Mouse (Mus musculus) T-helper 2 cell (primary cell): ENCODE results near the gene Gm44973.
"Not testable (repeated sequence)": the region's sequence is repeated elsewhere in the genome, so short reads cannot be mapped to it uniquely, and the experiment has no call there.

ENCODE experiments used
- in situ Hi-C: fragments of 300-600 bp; cut with MboI, MseI; formaldehyde crosslinking; loops from one replicate; pipeline ENCODE4 v1.15.1; 2025; ENCODE audit warnings: high pct_unique_total_duplicates

Gene Gm44973

DNA sequence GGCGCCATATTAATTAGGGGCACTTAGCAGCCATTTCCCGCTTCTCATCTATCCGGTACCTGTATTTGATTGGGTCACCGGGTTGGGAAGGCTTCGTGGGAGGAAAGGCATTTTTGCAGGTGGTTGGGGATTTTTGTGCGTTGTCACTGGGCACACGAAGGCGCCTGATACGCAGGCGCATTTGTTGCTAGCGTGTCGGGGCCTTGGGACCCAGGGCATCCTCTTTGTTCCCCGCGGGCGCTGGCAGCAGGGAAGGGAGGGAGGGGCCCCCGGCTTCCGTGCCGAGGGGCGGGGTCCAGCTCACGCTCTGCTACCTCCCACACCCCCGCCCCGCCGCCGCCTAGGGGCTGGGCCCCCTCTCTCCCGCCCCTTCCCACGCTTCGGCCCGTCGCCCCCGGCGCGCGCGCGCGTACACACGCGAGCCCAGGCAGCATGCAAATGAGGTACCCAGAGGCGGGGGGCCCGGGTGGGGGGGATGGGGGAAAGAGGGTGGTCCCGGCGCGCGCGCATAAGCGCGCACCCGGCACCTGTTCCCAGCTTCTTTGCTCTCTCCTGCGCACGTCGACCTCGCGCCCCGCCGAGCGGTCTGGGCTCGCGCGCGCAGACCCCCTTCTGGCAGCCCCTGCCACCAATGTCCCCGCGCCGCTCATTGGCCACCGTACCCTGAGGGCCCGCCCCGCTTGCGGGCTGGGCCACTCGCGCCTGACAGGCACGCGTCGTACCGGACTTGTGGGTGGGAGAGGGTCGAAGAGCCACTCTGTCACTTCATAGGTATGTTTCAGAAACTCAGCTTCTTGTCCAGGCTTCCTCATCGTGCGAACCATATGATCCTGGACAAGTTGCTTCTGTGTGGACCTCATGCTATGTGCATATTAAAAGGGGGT lies at the start of gene Gm44973:
TSS of gene Gm44973 (plus strand) at position 379 of the 884 bp plus-strand sequence.
- in situ Hi-C loops, result loop anchor here (5.0 kb wide), 1 partner anchor 37 kb away; the partner anchor contains the start of gene Zfp580

DNA sequence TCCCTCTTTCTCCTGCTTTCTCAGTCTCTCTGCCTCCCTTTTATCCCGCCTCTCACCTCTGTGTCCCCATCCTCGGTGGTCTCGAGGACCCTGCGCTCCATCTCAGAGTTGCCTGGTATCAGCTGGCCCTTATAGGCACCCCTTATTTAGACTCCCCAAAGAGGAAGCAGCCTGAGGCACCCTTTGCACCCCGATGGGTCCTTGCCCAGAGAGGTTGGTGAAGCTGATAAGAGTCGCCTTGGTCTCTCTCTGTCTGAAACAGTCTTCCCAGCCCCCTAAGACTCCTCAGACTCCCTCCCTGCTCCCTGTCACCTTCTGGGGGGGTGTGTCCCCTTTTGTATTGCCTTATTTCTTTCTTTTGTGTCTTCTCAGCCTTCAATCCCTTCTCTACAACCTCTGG lies 44.2 kb upstream of the Gm44973 start, which contains the start of gene Sbk3:
TSS of gene Sbk3 (minus strand) at position 101 of the 400 bp plus-strand sequence.
- in situ Hi-C loops, result no loop called here

- in situ Hi-C loops, result no loop called here
These were observed 43.6 kb upstream of the Gm44973 start for GRCm38 (mm10) chr7:4971710-4972109.

DNA sequence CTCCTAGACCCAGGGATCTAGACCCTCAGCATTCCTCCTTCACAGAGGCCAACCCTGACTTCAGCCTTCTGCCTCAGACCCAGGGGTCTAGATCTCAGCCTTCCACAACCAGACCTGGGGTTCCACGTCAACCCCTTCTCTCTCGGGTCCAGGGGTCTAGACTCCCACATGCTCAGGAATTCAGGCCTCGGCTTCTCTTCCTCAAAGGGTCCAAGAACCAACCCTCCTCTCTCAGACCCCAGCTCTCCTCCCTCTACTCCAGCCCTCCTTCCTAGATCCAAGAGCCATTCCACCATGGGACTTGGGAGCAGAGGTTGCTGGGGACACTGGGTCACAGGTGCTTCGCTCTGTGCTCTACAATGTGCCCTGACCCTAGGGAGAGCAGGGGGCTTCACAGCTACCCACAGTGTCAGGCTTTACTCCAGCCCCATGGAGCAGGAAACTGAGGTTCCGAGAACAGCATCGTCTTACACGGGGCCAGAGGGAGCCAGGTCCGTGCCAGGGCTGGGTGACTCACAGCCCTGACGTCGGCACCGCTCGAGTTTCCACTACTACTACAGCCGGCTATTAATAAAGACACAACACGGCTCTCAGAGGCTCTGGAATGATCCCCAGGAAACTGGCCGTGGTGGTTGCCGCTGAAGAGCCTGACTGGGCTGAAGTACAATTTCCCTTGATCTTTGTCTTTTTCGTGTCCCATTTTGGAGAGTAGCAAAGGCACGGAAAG lies 42.8 kb upstream of the Gm44973 start:
- in situ Hi-C loops, result no loop called here

DNA sequence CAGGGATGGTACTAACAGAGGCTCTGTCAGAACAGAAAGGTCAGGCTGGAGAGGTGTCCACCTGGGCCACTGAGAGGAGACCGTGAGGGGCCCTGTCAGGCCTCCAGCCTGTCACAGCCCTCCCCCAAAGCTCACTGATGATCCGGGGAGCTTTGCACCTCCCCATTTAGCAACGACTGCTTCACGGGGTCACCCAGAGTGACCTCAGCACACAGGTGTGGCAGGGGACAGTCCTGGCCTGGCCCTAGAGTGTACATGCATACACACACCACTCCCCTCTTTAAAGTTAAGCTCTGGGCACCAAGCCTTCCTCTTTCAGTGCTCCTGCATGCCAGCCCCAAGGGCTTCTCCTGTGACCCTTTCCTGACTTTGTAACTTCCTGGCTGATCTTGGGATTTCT lies 39.8 kb upstream of the Gm44973 start:
- in situ Hi-C loops, result no loop called here

- in situ Hi-C loops, result no loop called here
These were observed 38.5 kb upstream of the Gm44973 start for GRCm38 (mm10) chr7:4976832-4977231.

DNA sequence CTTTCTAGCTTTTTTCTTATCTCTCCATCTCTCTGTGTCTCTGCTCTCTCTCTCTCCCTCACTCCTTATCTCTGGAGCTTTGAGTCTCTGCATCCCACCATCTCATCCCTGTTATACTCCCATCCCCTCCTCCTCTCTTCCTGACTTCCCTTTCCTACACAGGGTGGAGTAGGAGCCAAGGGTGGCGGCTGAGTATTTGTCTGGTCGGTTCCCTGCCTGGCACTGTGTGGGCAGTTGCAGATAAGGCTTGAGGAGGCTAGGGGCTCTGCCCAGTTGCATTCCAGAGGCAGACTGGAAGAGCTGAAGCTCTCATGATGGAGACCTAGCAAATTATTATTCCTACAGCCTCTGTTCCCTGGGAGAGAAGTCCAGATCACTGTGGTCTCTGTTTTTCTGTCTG lies 27.0 kb upstream of the Gm44973 start:
- in situ Hi-C loops, result no loop called here

DNA sequence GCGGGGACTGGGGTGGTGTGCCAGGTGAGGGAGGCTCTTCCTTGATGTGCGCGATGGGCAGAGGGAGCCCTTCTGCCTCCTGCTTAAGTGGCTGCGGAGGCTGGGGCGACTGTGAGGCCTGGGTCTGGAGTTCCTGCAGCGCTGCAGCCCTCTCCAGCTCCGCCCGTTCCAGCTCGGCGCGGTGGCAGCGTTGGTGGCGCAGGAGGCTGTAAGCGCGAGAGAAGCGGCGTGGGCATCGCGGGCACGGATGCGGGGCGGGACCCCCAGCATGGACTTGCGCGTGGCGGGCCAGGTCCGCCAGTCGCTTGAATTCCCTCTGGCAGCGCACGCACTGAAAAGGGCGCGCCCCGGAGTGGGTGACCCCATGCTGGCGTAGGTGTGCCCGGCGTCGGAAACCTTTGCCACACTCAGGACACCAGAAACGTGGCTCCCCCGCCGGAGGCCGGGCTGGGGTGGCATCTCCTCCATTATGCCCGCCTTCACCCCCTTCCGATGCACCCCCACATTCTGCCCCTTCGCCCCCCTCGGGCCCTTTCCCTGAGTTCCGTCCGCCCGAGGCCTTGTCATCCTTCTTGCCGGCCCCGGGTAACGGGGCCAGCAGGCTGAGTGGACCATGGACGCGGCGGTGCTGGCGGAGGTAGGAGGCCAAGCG lies 21.8 kb upstream of the Gm44973 start:
- in situ Hi-C loops, result loop anchor here (10.0 kb wide), 1 partner anchor 461 kb away; the partner anchor contains the start of gene Vmn1r59

DNA sequence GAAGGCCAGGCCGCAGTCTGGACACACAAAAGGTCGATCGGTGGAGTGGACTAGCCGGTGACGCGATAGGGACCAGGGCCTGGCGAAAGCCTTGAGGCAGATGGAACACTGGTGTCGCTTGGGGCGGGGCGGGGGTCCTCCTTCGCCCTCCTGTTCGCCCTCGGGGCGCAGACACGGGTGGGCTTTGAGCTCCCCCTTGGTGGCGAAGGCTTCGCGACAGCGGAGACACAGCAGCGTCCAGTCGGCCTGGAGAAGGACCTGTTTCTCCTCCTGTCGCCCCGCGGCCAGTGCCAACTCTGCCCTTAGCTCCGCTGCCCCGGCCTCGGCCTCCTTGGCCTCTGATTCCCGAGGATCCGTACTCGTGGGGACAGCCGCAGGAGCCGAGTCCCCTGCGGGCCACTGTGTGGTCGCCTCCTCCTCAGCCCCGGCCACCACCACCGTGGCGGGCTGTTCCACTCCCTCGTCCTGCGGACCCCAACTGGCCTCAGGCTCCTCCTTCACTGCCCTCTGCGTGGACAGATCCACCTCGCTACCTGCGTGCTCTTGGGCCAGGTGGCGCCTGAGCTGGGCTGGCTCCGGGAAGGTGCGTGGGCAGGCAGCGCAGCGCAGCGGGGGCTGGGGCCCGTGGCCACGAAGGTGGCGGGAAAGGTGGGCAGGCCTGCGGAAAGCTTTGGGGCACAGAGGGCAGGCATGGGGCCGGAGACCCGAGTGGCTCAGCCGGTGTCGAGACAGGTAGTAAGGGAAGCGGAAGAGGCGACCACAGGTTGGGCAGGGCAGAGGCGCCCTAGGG lies 21.1 kb upstream of the Gm44973 start:
- in situ Hi-C loops, result loop anchor here (10.0 kb wide), 1 partner anchor 461 kb away; the partner anchor contains the start of gene Vmn1r59

DNA sequence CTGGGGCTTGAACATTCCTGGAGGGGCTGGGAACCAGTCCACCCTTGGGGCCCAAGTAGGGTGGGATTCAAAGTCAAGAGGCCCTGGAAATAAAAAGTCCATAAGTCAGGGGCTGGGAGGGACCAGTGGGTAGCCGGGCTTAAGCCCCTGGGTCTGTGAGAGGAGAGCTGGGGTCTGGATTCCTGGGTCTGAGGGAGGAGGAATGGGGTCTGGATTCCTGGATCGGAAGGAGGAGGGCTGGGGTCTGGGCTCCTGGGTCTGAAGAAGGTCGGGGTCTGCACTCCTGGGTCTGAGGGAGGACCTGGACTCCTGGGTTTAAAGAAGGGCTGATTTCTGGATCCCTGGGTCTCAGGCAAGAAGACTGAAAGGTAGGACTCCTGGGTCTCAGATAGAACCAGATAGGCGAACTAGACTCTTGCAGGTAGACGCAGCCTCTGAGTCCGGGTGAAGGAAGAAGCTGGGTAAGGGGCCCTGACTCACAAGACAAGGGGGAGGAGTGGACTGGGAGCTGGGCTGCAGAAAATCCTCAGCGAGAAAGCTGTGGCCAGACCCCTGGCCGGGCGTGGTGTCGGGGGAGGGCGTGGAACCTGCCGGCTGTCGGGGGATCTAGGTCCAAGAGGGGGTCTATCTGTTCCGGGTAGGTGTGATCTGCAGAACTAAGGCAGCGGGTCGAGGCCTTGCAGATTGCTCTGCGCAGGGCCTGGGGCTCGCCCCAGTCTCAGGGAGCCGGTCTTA lies 19.9 kb upstream of the Gm44973 start:
- in situ Hi-C loops, result loop anchor here (10.0 kb wide), 1 partner anchor 459 kb away; the partner anchor contains the start of gene Vmn1r59

DNA sequence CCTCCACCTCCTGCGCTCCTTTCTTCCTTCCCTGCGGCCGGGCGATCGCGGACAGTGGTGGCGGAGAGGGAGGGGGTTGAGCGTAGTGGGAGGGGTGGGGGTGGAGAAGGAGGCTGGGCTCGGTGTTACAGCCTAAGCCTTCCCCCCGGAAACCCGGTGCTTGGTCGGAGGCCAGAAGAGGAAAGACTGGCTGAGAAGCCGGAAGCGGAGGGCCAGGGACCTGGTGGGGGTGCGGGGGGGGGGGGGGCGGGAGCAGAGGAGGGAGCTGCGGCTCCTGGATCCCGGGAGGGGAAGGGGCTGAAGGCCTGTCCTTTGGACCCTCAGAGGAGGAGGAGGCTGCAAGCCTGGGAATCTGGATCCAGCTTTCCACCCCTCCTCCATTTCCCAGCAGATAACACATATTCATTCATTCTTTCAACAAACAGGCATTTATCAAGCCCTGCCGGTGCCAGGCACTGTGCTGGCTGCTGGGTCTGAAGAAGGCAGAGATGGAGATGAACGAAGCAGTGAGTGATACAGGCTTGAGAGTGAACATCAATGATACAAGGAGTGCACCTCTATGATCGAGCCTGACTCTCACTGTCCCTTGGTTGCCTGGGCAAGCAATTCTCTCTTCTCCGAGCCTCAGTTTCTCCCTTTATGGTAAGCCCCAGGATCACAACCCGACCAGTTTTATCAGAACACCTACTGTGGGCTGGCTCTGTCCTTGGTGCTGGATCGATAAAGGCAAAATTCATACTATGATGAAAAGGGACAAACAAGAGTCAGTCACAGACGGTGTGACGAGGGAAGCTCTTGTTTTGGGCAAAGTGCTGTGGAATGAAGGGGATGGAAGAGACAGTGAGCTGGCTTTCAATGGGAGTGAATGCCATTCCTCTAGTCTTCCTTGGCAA lies 19.0 kb upstream of the Gm44973 start, which contains the start of gene Zfp579:
TSS of gene Zfp579 (minus strand) at position 156 of the 893 bp plus-strand sequence.
- in situ Hi-C loops, result loop anchor here (10.0 kb wide), 1 partner anchor 459 kb away; the partner anchor contains the start of gene Vmn1r59

GRCm38 (mm10) chr7:4996934-4997333 lies 18.4 kb upstream of the Gm44973 start:
- in situ Hi-C loops, result loop anchor here (10.0 kb wide), 1 partner anchor 458 kb away; the partner anchor contains the start of gene Vmn1r59

GRCm38 (mm10) chr7:4999876-5000275 lies 15.4 kb upstream of the Gm44973 start:
- in situ Hi-C loops, result loop anchor here (10.0 kb wide), 1 partner anchor 455 kb away; the partner anchor contains the start of gene Vmn1r59

DNA sequence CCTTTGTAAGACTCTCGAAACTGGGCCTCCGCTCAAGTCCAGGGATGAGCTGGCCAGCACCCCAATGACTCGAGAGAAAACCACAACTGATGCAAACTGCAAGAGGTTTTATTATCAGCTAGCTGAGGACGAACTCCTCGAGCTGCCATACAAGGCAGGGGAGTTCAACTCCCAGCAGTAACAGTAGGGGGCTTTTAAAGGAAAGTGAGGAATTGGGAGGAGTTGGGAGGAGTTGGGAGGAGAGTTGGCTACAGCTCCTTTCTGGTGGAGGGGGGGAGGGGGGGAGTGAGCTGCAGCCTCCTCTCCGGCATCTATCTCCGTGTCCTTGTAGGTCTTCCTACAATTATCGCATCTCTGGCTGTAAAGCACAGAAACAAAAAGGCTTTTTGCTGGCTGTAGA lies 12.4 kb upstream of the Gm44973 start:
- in situ Hi-C loops, result not testable (repeated sequence)

DNA sequence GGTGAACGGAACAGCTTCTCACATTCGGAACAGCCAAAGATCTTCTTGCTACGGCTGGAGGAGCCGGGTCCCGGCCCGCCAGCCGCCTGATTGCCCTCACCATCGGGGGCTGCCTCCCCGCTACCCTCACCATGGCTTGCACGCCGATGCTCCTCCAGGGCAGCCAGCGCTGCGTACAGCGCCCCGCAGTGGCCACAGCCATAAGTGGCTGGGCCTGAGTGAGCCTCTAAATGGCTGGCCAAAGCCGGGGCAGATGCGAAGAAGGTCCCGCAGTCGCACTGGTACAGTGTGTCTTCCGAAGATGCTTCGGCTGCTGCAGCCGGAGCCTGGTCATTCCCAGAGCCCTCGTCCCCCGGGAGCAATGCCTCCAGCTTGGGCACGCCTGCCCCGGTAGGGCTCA lies 7.1 kb upstream of the Gm44973 start:
- in situ Hi-C loops, result no loop called here

DNA sequence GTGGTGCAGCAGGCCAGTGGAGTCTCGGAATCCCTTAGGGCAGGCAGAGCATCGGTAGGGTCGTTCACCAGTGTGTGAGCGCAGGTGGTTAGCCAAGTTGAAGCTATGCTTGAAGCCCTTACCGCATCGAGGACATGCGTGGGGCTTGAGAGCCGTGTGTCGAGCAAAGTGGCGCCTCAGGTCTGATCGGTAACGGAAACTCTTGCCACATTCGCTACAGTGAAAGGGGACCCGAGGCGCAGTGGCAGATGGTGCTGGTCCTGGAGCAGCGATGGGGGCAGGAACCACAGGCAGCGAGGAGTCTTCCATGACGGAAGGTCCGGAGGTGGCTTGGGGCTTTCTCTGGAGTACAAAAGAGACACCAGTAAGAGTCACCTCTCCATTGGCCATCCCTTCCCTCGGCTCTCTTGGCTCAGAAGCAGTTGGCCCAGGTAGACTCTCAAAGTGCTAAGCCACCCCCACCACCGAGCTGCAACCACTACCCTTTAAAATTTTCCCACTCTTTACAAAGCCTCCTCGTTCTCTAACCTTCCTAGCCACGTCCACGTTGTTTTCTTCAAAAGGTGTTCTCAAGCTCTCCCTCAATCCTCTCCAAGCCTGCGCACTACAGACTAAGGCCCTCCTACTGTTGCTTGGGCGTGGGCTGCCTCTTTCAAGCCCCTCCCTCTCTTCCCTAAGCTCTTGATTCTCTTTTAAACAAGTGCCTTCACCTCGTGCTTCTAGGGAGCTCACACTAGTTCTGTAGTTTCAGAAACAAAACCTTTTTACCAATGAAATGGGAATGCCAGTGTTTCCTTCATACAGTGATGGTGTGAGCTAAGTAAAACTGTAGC lies 2.4 kb upstream of the Gm44973 start:
- in situ Hi-C loops, result no loop called here

DNA sequence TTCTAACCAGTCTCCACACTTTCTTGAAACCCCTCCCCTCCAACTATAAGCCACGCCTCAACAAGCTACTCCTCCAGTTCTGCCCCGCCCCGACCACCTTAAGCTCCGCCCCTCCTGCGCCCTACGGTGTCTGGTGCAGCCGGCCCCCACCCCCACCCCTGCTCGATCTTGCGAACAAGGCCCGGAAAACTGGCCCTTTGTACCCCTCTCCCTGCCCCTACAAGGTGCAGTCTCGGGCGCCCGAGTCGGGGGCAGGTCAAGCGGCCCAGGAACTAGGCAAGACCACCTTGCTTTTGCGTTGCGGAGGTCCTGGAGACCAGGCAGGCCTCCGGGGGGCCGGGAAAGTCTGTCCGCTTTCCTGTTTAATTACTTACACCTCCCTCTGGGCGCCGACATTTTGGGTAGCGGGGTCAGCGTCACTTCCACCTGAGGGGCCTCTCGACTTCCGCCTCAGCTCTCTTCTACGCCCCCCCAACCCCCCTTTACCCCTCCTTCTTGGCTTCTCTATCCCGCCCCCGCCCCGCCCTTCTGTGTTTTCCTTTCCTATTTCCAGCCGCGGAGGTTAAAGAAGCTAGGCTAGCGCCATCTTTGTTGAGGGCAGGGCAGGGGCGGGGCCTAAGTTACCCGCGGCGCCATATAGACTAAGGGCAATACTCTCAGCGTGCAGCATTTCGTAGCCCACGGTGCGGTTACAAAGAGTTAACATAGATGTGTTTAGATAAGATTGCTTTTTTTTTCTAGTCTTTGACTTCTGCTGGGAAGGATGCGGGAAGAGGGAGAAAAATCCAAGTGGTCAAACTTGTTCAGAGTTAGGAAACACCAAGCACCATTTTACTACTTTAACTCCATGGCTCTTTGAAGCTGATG lies 812 bp upstream of the Gm44973 start, which contains the start of the genes Zfp524 and Fiz1:
TSS of gene Zfp524 (plus strand) at position 165 of the 867 bp plus-strand sequence.
TSS of gene Fiz1 (minus strand) at position 447 of the 867 bp plus-strand sequence.
- in situ Hi-C loops, result loop anchor here (5.0 kb wide), 1 partner anchor 38 kb away; the partner anchor contains the start of gene Zfp580
